Comparison of ENCODE assay signal across 9 mouse cellular contexts in genomic region chr11:79054161-79055152, GRCm38 (mm10).
DNase-seq lines count a peak whose midpoint lies in the region; ATAC-seq and TF ChIP-seq lines count a peak whose summit lies in the region.
"Had no signal": no experiment of that assay in that cellular context is flagged by ENCODE, and none has a peak within 500 bp of the region (broad histone marks: within the 10 kb centered on the region; RNA-seq: fewer than 3 reads in every experiment).

No protein-coding gene starts in this region.

- H3K4me3 ChIP-seq in CH12.LX (replicated peaks in 1 of 3; ENCODE audit: low read depth in 2 of 3, low read length in 2 of 3, poor library complexity in 1 of 3), result no peak overlapping the region
- no peak overlapping the region for H3K4me3 ChIP-seq in embryonic facial prominence, embryonic 13.5 days
- H3K4me3 ChIP-seq in limb, embryonic 15.5 days, result no peak overlapping the region
- H3K4me3 ChIP-seq: neural tube, embryonic 12.5 days had no signal

- H3K9ac ChIP-seq in CH12.LX (ENCODE audit: insufficient read depth, low read depth), result no peak overlapping the region
- H3K9ac ChIP-seq in embryonic facial prominence, embryonic 13.5 days, result no peak overlapping the region
- H3K9ac ChIP-seq in limb, embryonic 15.5 days, result no peak overlapping the region
- H3K9ac ChIP-seq: neural tube, embryonic 12.5 days had no signal

- H3K27me3 ChIP-seq in CH12.LX (replicated peaks), result no peaks in the 10 kb centered on the region
- H3K27me3 ChIP-seq in embryonic facial prominence, embryonic 13.5 days, result no peaks in the 10 kb centered on the region
- no peaks in the 10 kb centered on the region for H3K27me3 ChIP-seq in limb, embryonic 15.5 days
- H3K27me3 ChIP-seq: neural tube, embryonic 12.5 days had no signal

- 57% methylated on average over 9 of the region's 9 CpGs for WGBS in embryonic facial prominence, embryonic 13.5 days
- WGBS in limb, embryonic 15.5 days, result 64% methylated on average over 9 of the region's 9 CpGs

- no peak for TF ChIP-seq EP300 in CH12.LX (IDR thresholded peaks at IDR 0.05; ENCODE audit: low read length)

- peaks cover 42 to 73% of the 10 kb centered on the region in 2 experiments for H3K4me1 ChIP-seq in CH12.LX (ENCODE audit: control insufficient read depth in 1 of 2, insufficient read depth in 2 of 2)
- peaks cover 44% of the 10 kb centered on the region for H3K4me1 ChIP-seq in embryonic facial prominence, embryonic 13.5 days
- peaks cover 31% of the 10 kb centered on the region for H3K4me1 ChIP-seq in limb, embryonic 15.5 days

- H3K9me3 ChIP-seq in CH12.LX (replicated peaks; ENCODE audit: low read length), result peaks cover 8% of the 10 kb centered on the region
- H3K9me3 ChIP-seq in embryonic facial prominence, embryonic 13.5 days, result no peaks in the 10 kb centered on the region
- no peaks in the 10 kb centered on the region for H3K9me3 ChIP-seq in limb, embryonic 15.5 days
- H3K9me3 ChIP-seq: neural tube, embryonic 12.5 days had no signal

- TF ChIP-seq RAD21 in CH12.LX (IDR thresholded peaks at IDR 0.05; ENCODE audit: low read depth, low read length), result no peak

- dilution Hi-C loops in CH12.LX (cut with MboI; ENCODE audit: extremely low pct_ligation_motif_present, extremely low pct_unique_long_range_greater_than_20kb, low sequenced_read_pairs), result no loop called here

- ATAC-seq in embryonic facial prominence, embryonic 13.5 days (ENCODE audit: insufficient number of reproducible peaks, insufficient read depth, low FRiP score, low TSS enrichment, low read depth), result peak; percentile 75; the same call in 1 of the 2 replicates
- ATAC-seq in limb, embryonic 15.5 days (ENCODE audit: insufficient number of reproducible peaks, low FRiP score, low TSS enrichment, low read depth), result peak; percentile 11

- peaks cover 54% of the 10 kb centered on the region for H3K79me2 ChIP-seq in CH12.LX (replicated peaks; ENCODE audit: control insufficient read depth, extremely low read depth, insufficient read depth, poor library complexity, severe bottlenecking)

- no peak for TF ChIP-seq POLR2A in CH12.LX (IDR thresholded peaks at IDR 0.05; ENCODE audit: low read depth, low read length)

- TF ChIP-seq CTCF in CH12.LX (conservative IDR thresholded peaks at IDR 0.05 in 1 of 2, IDR thresholded peaks at IDR 0.05 in 1 of 2; ENCODE audit: low read depth in 2 of 2, low read length in 2 of 2), result no peak

- no peak overlapping the region for H3K27ac ChIP-seq in CH12.LX (ENCODE audit: insufficient read depth, low read depth)
- H3K27ac ChIP-seq in embryonic facial prominence, embryonic 13.5 days, result peak overlapping the region; percentile 63
- H3K27ac ChIP-seq in limb, embryonic 15.5 days, result peak overlapping the region; percentile 65
- H3K27ac ChIP-seq: neural tube, embryonic 12.5 days had no signal

- H3K4me2 ChIP-seq in CH12.LX (ENCODE audit: insufficient read depth, low read depth, poor library complexity, severe bottlenecking), result no peak overlapping the region
- no peak overlapping the region for H3K4me2 ChIP-seq in embryonic facial prominence, embryonic 13.5 days
- H3K4me2 ChIP-seq in limb, embryonic 15.5 days, result no peak overlapping the region
- H3K4me2 ChIP-seq: neural tube, embryonic 12.5 days had no signal

- in situ Hi-C loops in CH12.LX (cut with MboI; ENCODE audit: low pct_ligation_motif_present, low pct_unique_long_range_greater_than_20kb, low sequenced_read_pairs), result no loop called here

- peak; percentile 95 for DNase-seq in heart, adult 11 months
- DNase-seq in heart, postnatal 25 days (ENCODE audit: low spot score), result no peak
- no peak for DNase-seq in CH12.LX (ENCODE audit: extremely low read depth)
- no peak for DNase-seq in lung, postnatal 25 days (ENCODE audit: low spot score)
- no peak for DNase-seq in testis, postnatal 10 days (ENCODE audit: low spot score)
- no peak for DNase-seq in urinary bladder, postnatal 14 days (ENCODE audit: low spot score)

- intact Hi-C loops in heart, postnatal 25 days (cut with DNase I), result no loop called here

- H3K36me3 ChIP-seq in CH12.LX (replicated peaks in 1 of 2; ENCODE audit: control insufficient read depth in 1 of 2, insufficient read depth in 1 of 2, low read length in 1 of 2), result peaks cover 42 to 83% of the 10 kb centered on the region in 2 experiments
- H3K36me3 ChIP-seq in embryonic facial prominence, embryonic 13.5 days, result peaks cover 3% of the 10 kb centered on the region; the same call in 1 of the 2 replicates
- H3K36me3 ChIP-seq in limb, embryonic 15.5 days, result 0 out of 2 replicates have a peak, but pooled peaks cover 4% of the 10 kb centered on the region
- H3K36me3 ChIP-seq: neural tube, embryonic 12.5 days had no signal

TF ChIP-seq in CH12.LX, 34 proteins besides CTCF, POLR2A, EP300 and RAD21:
- TF ChIP-seq MYC (IDR thresholded peaks at IDR 0.05; ENCODE audit: low read depth, low read length) (peak; percentile 49; the same call in 1 of the 2 replicates), USF2 (conservative IDR thresholded peaks at IDR 0.05; ENCODE audit: low read depth, low read length) (no peak), ZMIZ1 (IDR thresholded peaks at IDR 0.05; ENCODE audit: low read depth, low read length) (no peak), BHLHE40 (IDR thresholded peaks at IDR 0.05; ENCODE audit: low read depth, low read length) (no peak), MEF2A (IDR thresholded peaks at IDR 0.05; ENCODE audit: borderline replicate concordance, low read depth, low read length) (no peak), ZKSCAN1 (IDR thresholded peaks at IDR 0.05; ENCODE audit: borderline replicate concordance, low read depth, low read length) (no peak), HCFC1 (IDR thresholded peaks at IDR 0.05; ENCODE audit: low read depth, low read length) (0 out of 2 replicates have a peak, but pooled peaks have one; percentile 13), NELFE (IDR thresholded peaks at IDR 0.05; ENCODE audit: low read depth, low read length) (no peak), KAT2A (IDR thresholded peaks at IDR 0.05; ENCODE audit: insufficient replicate concordance, low read length) (no peak), SIN3A (IDR thresholded peaks at IDR 0.05; ENCODE audit: low read length) (no peak), CHD2 (IDR thresholded peaks at IDR 0.05; ENCODE audit: low read length) (0 out of 2 replicates have a peak, but pooled peaks have one; percentile 15), GABPA (IDR thresholded peaks at IDR 0.05; ENCODE audit: insufficient replicate concordance, low read depth, low read length) (no peak), ZNF384 (IDR thresholded peaks at IDR 0.05; ENCODE audit: low read depth, low read length) (no peak), MXI1 (IDR thresholded peaks at IDR 0.05; ENCODE audit: low read depth, low read length) (no peak), CHD1 (IDR thresholded peaks at IDR 0.05; ENCODE audit: low read depth, low read length) (no peak), ETS1 (conservative IDR thresholded peaks at IDR 0.05; ENCODE audit: low read depth, low read length) (peak; percentile 25; the same call in 1 of the 2 replicates), TCF12 (IDR thresholded peaks at IDR 0.05; ENCODE audit: low read depth, low read length) (no peak), ZC3H11A (IDR thresholded peaks at IDR 0.05; ENCODE audit: low read depth, low read length) (no peak), UBTF (IDR thresholded peaks at IDR 0.05; ENCODE audit: low read depth, low read length) (no peak), JUND (conservative IDR thresholded peaks at IDR 0.05; ENCODE audit: low read depth, low read length) (no peak), USF1 (IDR thresholded peaks at IDR 0.05; ENCODE audit: low read depth, low read length) (no peak), JUN (IDR thresholded peaks at IDR 0.05; ENCODE audit: insufficient read depth, low read depth, low read length) (no peak), MAX (IDR thresholded peaks at IDR 0.05; ENCODE audit: low read length) (peak; percentile 82), TBP (conservative IDR thresholded peaks at IDR 0.05; ENCODE audit: low read depth, low read length) (no peak)
